Mouse (Mus musculus) urinary bladder, postnatal 4 days (tissue): Measurements from ENCODE around the gene Mup17.
"Not testable (repeated sequence)": the region's sequence is repeated elsewhere in the genome, so short reads cannot be mapped to it uniquely, and the experiment has no call there.

Experiments
- DNase-seq, 2 experiments: peaks; one replicate each; pipeline ENCODE4 v3.0.0; 2021 to 2022; ENCODE audit warnings: low spot score in 2 of 2

The Mup17 gene

GRCm38 (mm10) chr4:61595771-61596170 lies at the start of gene Mup17:
Mup17 (minus strand) TSS chr4:61595871.
- not testable (repeated sequence) for DNase-seq

GRCm38 (mm10) chr4:61571561-61571960 lies 24.1 kb downstream of the Mup17 start:
- DNase-seq: peak in 1 of 2 experiments; percentile 55

- not testable (repeated sequence) for DNase-seq
Measured at GRCm38 (mm10) chr4:61555887-61556286, 39.8 kb downstream of the Mup17 start.
